Mouse (Mus musculus): ENCODE results near the gene Hcst.

DNA sequence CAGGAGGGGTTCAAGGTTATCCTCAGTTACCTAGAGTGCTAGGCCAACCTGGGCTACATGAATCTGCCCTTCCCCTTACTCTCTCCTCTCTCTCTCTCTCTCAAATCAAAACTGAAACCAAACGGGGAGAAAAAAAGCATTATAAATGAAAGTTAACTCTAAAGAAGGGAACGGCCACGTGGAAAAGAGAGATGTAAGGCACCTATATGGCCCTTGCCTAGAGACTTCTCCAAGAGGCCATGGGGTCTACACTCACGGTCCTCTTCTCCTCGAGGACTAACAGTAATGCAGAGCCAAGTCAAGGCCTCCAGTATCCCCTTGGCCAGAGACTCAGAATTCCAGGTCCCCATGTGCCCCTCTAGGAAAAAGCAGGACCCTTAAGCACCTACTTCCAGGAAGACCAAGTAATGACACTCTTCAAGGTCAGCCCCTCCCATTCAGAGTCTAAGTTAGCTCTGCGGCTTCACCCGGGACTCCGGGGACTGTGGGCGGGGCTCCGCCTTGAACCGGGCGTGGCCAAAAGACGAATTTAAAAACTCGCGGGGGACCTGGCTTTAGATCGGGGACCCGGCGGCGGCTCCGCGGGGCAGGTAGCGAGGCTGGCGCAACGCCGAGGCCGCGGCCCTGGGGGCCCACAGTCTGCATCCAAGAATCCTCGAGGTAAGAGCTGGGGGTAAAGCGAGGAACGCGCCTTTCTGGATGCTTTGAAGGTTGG, 1.7 kb upstream of the Hcst start, which contains the start of gene Nfkbid:
- TF ChIP-seq POLR2A (IDR thresholded peaks at IDR 0.05; ENCODE audit: extremely low read depth, insufficient read depth, low read length) (no peak), CTCF (IDR thresholded peaks at IDR 0.05; ENCODE audit: extremely low read depth, insufficient read depth, low read length) (no peak)

Data from cortical plate, adult 2 months (tissue).